Mouse (Mus musculus) cerebellum, adult 9-10 months (tissue): ENCODE measurements at regions not wholly inside any gene's neighbourhood (a gene's known extent, or its start where the extent isn't known, plus 50 kb on each side); places are given as distances from the start of the nearest gene placed in this dataset.

Experiments
- DNase-seq: peaks from one replicate; pipeline ENCODE4 v3.0.0; 2022

DNA sequence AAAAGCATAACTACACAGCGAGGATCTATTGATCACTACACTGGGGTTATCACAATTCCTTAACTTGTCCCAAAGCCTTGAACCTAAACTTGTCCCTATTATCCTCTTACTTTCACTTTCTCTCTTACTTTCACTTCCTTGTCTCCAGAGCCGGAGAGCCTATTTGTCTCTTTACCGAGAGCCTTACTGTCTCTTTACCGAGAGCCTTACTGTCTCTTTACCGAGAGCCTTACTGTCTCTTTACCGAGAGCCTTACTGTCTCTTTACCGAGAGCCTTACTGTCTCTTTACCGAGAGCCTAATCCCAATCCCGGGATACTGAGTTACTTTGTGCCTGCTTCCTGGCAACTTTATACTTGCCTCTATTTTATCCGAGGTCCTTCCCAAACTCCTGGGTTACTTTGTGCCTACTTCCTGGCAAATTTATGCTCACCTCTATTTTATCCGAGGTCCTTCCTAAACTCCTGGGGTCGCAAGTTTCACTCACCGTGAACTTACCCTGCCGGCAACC, 335.3 kb upstream of the Ccng1 start:
- peak; percentile 14 for DNase-seq

GRCm38 (mm10) chr11:41063570-41063969, 308.5 kb upstream of the Ccng1 start:
- DNase-seq = no peak

- DNase-seq = no peak
Measured at GRCm38 (mm10) chr11:41057796-41058195, 302.7 kb upstream of the Ccng1 start.

DNA sequence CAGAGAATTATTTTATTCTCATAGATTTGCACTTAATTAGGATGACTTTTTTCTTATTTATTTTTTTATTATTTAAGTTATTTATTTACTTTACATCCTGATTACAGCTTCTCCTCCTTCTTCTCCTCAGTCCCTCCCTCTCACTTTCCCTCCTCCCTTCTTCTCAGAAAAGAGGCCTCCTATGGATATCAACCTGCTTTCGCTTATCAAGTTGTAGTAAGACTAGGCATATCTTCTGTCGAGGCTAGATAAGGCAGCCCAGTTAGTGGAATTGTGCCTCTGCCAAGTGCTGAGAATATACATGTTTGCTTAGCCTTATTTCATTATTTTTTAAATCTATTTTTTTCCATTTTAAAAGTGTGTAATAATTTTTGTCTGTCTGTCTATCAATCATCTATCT, 274.9 kb upstream of the Ccng1 start:
- DNase-seq = no peak

DNA sequence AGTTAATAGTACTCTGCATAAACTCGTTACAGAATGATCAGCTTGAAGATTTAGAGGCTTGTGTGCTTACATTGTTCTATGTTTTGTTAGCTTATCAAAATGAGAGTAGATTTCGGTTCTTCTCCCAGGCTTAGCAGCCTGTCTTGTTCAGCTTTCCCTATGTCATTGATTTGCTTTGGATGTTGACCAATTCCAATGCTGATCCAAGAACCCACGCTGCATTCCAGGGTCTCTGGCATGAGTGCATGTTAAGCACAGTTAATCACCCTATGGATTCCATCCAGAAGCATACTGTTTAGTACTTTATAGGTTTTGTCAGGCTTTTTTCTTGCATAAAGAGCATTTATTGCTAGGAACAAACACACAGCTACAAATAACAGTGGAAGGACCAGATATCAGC, 255.0 kb upstream of the Ccng1 start:
- DNase-seq = no peak

DNA sequence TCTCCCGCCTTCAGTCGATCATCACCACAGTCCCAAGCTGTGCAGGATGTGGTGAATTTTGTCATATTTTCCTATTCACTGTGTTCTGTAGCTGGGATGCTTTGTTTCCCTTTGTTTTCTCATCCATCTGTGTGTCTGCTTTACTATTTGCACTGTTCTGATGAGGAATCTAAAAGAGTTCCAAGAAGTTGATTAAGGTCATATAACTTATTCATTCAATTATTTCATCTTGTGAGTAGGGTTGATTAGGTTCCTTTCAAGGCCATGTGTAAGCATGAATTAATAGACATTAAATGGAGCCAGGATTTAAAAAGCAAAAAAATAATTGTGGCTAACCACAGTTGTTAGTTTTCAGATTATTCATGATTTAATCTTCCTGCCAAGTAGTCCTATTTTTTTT, 217.7 kb upstream of the Ccng1 start:
- no peak for DNase-seq

GRCm38 (mm10) chr11:40927168-40927567, 172.1 kb upstream of the Ccng1 start:
- DNase-seq = peak; percentile 74

- DNase-seq = no peak
Measured at GRCm38 (mm10) chr11:40891485-40891884, 136.4 kb upstream of the Ccng1 start.

DNA sequence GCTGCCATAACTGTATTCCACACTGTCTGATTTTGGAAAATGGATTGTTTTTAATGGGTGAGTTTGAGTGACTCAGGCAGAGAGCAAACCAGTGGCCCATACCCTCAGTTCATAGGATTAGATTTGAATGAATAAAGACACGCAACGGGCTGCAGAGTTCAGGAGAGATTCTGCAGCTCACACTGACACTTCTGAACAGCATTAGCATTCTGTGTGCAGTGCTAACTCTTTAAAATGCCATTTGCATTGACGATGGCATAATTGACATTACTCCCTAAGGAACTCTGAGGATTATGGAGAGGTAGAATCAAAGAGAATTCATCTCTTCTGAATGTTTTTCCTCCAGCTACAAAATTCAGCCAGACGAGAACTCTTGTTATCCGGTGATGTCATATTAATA, 129.4 kb upstream of the Ccng1 start:
- DNase-seq = no peak

- no peak for DNase-seq
Measured at GRCm38 (mm10) chr11:40879589-40879988, 124.5 kb upstream of the Ccng1 start.

- DNase-seq = no peak
Measured at GRCm38 (mm10) chr11:40873002-40873401, 117.9 kb upstream of the Ccng1 start.

- peak; percentile 71 for DNase-seq
Measured at GRCm38 (mm10) chr11:40865694-40866093, 110.6 kb upstream of the Ccng1 start.

- no peak for DNase-seq
Measured at GRCm38 (mm10) chr11:40851361-40851760, 96.2 kb upstream of the Ccng1 start.

- no peak for DNase-seq
Measured at GRCm38 (mm10) chr11:40850652-40851092, 95.6 kb upstream of the Ccng1 start.

DNA sequence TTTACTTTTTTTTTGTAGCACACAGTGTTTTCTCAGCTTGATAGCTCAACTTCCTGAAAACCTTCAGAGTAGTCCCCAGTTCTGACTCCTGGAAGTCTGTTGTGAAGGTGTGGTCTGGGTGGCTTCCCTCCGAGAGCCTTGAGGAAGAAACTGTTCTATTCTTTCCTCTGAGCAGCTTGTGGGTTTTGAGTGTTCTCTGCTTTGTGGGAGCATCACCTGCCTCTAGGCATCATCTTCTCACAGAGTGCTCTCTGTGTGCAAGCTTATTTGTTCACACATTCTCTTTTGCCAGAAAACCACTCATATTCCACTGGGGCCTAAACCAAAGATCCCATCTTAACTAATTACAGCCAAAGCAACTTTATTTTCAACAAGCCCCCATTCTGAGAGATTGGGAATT, 91.5 kb upstream of the Ccng1 start:
- no peak for DNase-seq

GRCm38 (mm10) chr11:40835393-40835792, 80.3 kb upstream of the Ccng1 start:
- no peak for DNase-seq
